Mouse (Mus musculus) E14TG2a.4 (cell line): ENCODE results near the gene Zfp697.

Experiments
- CTCF ChIP-seq: conservative IDR thresholded peaks from 2 replicates; pipeline ENCODE4 v1.5.1; 2014; ENCODE audit warnings: low read length
- NANOG ChIP-seq: IDR thresholded peaks from 2 replicates; pipeline ENCODE4 v1.6.1; 2014; ENCODE audit warnings: borderline replicate concordance, low read length, mixed read lengths
- POU5F1 ChIP-seq: IDR thresholded peaks from 2 replicates; pipeline ENCODE4 v1.6.1; 2014; ENCODE audit warnings: low read length, borderline replicate concordance

DNA sequence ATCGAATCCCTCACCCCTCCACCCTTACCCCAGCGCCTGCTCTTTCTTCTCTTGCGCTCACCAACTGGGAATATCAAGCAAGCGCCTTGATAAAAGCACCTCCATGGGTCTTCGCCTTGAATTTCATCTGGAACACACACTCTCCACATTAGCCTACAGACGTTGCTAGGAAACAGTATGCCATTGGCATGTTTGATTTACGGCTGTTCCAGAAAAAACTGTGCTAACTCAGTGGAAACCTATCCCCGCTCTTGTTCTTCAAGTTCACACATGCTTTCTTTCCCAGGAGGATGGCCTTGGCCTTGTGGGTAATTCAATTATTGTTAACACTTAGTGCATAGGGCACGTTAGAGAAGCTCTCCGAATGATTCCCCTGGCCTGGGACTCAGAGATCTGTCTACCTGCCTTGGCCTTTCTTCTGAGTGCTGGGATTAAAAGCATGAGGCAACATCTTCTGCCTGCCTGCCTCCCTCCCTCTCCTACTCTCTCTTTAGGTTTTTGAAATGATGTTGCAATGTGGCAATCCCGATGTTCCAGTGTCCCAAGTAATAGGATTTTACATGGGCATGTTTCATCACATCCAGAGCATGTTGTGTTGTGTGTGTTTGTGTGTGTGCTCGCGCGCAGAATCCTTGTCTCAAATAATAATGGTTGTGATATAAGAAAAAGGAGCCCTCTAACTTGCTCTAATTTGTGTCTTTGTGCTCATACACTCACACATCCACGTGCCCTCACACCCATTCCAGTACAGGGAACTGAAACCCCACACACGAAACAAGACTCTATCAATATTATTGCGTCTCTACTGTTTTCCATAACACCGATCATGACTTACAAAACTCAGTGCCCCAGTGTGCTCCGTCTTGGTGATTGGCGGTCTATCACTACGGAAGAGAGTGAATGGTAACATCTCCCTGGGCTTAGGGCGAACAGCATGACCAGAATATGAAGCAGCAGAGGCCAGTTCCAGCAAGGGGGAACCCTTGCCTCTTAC lies 45.3 kb upstream of the Zfp697 start:
- TF ChIP-seq CTCF (no peak), POU5F1 (no peak), NANOG (no peak)
